Mouse (Mus musculus): ENCODE data around the gene Eme1.
A peak's percentile ranks its signal among the peaks of the same experiment; 100 is the strongest.
"Not testable (repeated sequence)": the region's sequence is repeated elsewhere in the genome, so short reads cannot be mapped to it uniquely, and the experiment has no call there.

Eme1 gene

GRCm38 (mm10) chr11:94653663-94654436 is at the start of gene Eme1, which contains the start of gene Mrpl27:
Gene Eme1, minus strand, starts transcription at chr11:94653964.
Gene Mrpl27, plus strand, starts transcription at chr11:94653767.
- DNase-seq, result peak; percentile 88 to 94

GRCm38 (mm10) chr11:94702216-94702610 is 48.4 kb upstream of the Eme1 start:
- DNase-seq, result no peak

GRCm38 (mm10) chr11:94701401-94702215 is 47.8 kb upstream of the Eme1 start:
- peak in 1 of 2 experiments; percentile 9 for DNase-seq

GRCm38 (mm10) chr11:94699399-94699798 is 45.6 kb upstream of the Eme1 start:
- no peak for DNase-seq

- DNase-seq, result no peak
These were observed 44.1 kb upstream of the Eme1 start for GRCm38 (mm10) chr11:94697703-94698464.

- DNase-seq, result no peak
These were observed 43.4 kb upstream of the Eme1 start for GRCm38 (mm10) chr11:94697140-94697539.

- no peak for DNase-seq
These were observed 41.7 kb upstream of the Eme1 start for GRCm38 (mm10) chr11:94695508-94695907.

- not testable (repeated sequence) for DNase-seq
These were observed 38.7 kb upstream of the Eme1 start for GRCm38 (mm10) chr11:94692502-94692901.

- DNase-seq, result no peak
These were observed 33.4 kb upstream of the Eme1 start for GRCm38 (mm10) chr11:94687178-94687577.

GRCm38 (mm10) chr11:94682427-94682826 is 28.7 kb upstream of the Eme1 start:
- no peak for DNase-seq

- DNase-seq, result peak in 1 of 2 experiments; percentile 21
These were observed 27.9 kb upstream of the Eme1 start for GRCm38 (mm10) chr11:94681640-94682039.

- DNase-seq, result no peak
These were observed 26.9 kb upstream of the Eme1 start for GRCm38 (mm10) chr11:94680639-94681038.

- DNase-seq, result no peak
These were observed 23.9 kb upstream of the Eme1 start for GRCm38 (mm10) chr11:94677607-94678145.

- DNase-seq, result peak; percentile 91 to 96
These were observed 23.2 kb upstream of the Eme1 start, which contains the start of gene Xylt2 for GRCm38 (mm10) chr11:94676754-94677606. Gene Xylt2, minus strand, starts transcription at chr11:94677515.

- no peak for DNase-seq
These were observed 22.5 kb upstream of the Eme1 start for GRCm38 (mm10) chr11:94676308-94676707.

GRCm38 (mm10) chr11:94675446-94675845 is 21.7 kb upstream of the Eme1 start:
- peak in 1 of 2 experiments; percentile 32 for DNase-seq

GRCm38 (mm10) chr11:94674984-94675383 is 21.2 kb upstream of the Eme1 start:
- DNase-seq, result no peak

GRCm38 (mm10) chr11:94665281-94665680 is 11.5 kb upstream of the Eme1 start:
- DNase-seq, result peak; percentile 69 to 76

- DNase-seq, result peak; percentile 19 to 23
These were observed 7.6 kb upstream of the Eme1 start for GRCm38 (mm10) chr11:94661344-94661743.

GRCm38 (mm10) chr11:94652973-94653372 is 791 bp downstream of the Eme1 start:
- DNase-seq, result no peak

GRCm38 (mm10) chr11:94651241-94651640 is 2.5 kb downstream of the Eme1 start:
- not testable (repeated sequence) for DNase-seq

- no peak for DNase-seq
These were observed 7.3 kb downstream of the Eme1 start for GRCm38 (mm10) chr11:94646457-94646856.

Data from kidney, postnatal 36 days (tissue).